Mouse (Mus musculus) adrenal gland, postnatal 36 days (tissue): Measurements from ENCODE around the gene Vangl1. TPM values are rescaled to one million over a fixed set of nuclear protein-coding genes. Genes with fewer than 3 reads are reported as not detected.
A peak's percentile ranks its signal among the peaks of the same experiment; 100 is the strongest.

Experiments used
- DNase-seq, 2 experiments: peaks; one replicate each; pipeline ENCODE4 v3.0.0; 2021; ENCODE audit warnings: mixed read lengths in 1 of 2
- total RNA-seq, 2 experiments: library from RNA; stranded (reverse); gene quantifications; 2 replicates each; pipeline ENCODE4 v1.2.3; 2021

Vangl1 gene
- total RNA-seq, 2 experiments from 2014 or later, result 30.4 to 33.9 TPM

DNA sequence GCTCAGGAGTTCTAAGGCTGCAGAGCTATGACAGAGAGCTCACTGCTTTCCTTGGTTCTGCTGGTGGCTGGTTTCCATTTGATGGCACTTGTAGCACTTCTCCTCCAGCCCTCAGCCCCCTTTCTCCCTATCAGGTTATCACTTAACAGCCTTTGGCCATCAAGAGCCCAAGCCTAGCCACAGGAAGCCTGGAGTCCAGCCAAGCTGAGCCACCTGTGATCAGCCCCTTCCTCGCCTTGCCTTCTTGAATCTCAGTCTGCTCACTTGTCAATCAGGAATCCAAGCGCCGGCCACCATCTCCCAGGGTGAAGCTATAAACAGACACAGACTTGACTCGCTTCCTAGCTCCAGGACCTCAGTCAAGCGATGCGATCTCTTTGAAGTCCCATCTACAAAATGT, 6.0 kb downstream of the Vangl1 start:
- no peak for DNase-seq

DNA sequence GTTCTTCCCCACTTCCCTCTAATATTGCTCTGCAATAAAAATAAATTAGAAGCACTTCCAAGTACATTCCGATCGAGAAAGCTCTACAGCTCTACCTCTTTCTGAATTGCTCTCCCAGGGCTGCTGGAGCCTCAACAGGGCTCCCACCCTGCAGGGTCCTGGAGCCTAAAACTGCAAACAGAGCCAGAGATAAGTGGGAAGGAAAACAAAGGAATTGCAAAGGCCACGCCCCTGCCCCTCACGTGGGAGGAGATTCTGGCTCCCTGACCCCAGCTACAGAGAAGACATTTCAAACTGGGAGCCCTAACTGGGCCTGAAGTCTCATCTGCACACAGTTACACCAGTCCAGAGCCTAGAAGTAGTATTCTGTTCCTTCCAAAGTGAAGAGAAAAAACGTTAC, 6.7 kb downstream of the Vangl1 start:
- peak in 1 of 2 experiments; percentile 14 for DNase-seq

DNA sequence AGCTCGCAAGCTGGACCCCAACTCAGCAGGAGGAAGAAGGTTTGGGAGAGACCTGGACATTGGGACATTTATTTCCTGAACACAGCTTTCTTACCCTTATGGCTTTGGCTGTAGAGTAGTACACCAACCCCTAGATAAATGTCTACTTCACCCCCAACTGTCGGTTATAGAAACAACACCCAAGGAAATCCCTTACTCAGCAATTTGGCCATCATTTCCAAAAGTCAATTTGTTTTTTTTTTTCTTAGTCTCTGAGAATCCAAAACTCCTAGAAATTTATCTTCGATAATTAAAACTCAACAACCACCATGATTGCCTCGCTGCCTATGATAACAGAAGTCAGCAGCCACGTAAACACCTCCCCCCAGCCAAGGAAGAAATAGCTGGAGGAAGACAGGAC, 7.3 kb downstream of the Vangl1 start:
- DNase-seq, result no peak

DNA sequence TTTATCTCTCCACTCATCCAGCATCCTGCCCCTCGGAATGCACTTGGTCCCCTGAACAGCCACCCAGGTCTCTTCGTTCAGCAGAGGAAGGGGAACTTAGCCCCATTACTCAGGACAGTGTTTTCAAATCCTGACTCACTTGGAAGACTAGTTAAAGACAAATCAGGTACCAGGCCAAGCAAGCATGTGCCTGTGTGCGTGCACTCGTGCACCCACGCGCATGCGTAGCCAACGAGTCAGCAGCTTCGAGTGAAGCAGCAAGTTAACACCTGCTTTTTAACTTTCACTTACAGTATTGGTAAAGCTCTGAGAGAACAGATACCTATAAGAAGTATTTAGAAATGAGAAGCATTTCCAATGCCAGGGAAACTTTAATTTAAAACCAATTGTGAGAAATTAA, 8.3 kb downstream of the Vangl1 start:
- no peak for DNase-seq

DNA sequence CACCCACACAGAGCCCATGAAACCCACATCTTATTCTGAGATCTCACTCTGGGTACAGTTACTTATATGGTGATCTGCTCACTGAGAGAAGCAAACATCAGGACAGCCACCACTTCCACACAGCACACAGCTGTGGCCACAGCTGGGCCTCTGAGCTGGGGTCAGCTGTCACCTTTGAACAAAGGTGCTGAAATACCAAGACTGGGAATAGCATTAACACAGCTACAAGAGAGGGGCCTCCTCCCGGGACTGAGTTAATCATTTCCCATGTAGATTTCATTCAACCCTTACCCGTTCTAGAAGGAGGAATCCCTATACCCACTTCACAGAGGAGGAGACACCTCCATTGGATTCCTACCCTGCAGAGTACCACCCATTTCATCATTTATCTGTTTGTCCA, 8.7 kb downstream of the Vangl1 start:
- no peak for DNase-seq

DNA sequence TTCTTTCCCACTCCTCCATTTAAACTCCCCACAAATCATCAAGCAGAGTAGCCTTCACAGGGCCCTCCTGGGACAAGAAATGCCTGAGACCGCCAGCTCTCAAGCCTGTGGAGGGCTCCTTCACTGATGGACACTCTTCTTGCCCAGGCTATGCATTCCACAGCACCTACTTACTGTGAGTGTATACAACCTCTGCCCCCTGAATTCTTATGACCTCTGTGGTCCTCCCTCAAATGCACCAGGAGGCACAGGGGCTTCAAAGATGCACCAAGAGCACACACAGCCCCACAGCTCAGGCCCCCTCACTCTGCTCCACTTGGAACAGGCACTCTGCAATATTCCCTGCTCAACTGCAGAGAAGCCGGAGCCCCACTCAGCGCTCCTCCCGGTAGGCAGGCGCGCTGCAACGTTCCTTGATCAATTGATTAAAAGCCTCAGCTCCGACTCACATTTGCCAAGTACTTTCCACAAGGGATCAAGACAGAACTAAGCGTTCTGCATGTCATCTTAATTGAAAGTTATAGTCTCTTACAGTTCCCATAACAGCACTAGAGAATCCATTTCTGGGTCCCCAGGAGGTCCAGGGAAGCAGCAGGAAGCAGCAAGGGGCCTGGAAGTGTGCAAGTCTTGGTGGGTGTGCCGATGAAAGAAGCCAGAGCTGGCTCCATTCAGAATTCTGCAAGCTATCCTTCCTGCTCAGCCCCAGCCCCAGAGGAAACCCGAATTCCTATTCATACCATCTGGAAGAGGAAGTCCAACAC, 10.0 kb downstream of the Vangl1 start:
- peak in 1 of 2 experiments; percentile 20 for DNase-seq

DNA sequence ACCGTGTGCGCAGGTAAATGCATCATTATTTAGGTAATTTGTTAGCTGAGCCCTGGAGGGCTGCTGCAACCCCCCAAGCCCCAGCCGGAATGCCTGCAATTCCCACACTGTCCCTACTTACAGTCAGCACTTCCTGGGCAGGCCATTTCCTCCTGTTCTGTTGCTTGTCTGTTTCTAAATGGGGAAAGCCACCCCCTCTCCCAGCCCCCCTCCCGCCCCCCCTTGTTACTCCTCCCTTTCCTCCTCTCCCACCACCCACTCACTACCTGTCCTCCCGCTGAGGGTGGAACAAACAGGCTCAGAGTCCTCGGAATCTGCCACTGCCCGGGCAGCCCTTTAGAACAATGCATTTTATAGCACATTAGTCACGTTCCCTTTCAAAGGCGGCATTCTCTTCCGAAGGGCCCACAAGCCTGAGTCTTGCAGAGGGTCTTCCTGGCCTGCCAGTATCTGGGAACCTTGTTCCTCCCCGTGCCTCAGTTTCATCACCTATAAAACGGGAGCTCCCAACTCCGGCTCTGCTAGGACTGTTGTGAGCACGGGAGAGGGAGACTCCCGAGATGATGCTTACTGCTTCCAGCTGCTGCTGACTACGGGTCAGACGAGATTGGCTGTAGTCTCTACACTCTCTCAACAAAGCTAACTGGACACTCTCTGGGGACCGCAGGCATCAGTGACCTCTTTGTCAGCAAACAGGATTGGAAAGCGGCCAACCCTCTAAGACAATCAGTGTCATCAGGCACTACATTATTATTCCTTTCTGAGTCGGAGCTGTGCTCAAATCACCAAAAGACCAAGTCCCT, 10.8 kb downstream of the Vangl1 start:
- peak in 1 of 2 experiments; percentile 36 for DNase-seq

DNA sequence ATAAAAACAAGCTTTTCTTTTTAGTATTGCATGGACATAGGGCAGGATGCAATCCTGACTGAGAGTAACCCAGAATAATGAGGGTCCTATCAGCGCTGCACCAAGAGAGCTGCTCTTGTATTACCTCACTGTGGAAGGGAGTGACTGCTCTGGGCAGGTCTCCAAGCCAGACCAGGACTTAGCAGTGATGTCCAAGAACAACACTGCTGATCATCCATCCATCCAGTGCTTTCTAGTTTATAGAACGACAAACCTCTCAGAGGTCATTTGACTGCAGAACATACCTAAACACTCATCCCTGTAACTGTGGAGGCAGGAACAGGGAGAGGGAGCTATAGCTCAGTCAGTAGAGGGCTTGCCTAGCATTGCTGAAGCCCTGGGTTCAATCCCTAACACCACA, 11.9 kb downstream of the Vangl1 start:
- peak in 1 of 2 experiments; percentile 38 for DNase-seq

DNA sequence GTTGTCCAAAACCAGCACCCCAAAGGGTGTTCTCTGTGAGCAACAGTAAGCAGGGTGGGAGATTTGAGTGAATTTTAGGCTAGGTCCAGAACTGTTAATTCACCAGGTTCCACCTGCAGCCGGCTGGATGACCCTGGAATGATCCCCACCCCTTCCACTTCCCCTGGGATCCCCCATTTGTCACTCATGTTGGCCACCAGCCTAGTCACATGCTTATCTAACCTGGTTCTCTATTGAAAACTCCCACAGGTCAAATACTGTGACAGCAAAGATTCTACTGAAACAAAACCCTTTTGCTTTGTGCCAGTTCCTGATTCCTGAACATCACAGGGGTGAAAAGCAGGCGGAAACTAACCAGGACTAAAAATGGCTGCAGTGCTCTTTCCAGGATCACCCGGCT, 12.9 kb downstream of the Vangl1 start:
- peak in 1 of 2 experiments; percentile 35 for DNase-seq

DNA sequence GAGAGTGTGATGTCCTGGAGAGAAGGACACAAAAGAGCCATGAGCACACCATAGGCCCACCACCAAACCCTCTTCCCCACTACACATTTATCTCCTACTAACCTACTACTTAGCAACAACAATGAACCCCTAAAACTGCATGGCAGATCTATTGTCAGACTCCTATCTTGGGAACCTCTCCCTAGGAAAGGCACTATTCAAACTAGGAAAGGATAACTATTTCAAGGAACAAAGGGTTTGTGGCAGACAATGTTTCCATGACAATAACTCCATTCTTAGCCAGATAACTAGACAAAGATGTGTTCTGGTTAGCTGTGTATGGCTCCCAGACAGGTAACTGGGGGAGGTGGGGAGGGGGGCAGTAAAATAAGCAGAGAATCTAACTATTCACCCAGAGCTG, 13.9 kb downstream of the Vangl1 start:
- no peak for DNase-seq

DNA sequence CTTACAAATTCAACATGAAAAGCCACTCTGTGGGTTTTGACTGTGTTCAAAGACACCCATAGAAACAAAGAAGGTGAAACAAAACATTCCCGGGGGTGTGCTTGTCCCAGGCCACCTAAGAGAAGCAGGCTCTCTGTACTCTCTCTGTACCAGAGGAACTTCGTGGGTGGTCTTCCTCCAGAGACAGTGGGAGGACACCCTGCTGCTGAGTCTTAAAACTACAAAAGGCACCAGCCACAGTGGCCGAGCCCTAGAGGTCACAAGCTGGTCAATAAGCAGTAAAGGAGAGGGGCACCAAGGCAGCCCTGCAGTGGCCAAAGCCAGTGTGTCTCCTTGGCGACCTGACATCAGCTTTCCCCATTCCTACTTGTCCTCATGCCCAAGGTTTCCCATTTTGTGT, 14.5 kb downstream of the Vangl1 start:
- no peak for DNase-seq

DNA sequence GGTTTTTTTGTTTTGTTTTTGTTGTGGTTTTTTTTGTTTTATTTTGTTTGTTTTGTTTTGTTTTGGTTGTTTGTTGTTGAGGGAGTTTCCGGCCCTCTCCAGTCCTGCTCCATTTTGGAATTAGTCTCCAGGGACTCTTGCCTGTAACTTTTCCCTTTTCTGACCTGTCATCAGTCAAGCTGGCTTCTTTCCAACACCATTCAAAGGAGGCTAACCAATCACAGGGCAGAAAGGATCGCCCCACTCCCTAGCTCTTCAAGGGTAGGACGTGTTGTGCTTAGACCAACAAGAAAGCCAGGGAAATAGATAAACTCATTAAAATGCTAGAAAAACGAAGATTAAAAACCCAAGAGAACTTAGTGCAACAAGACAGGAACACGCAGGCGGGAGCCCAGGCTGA, 15.5 kb downstream of the Vangl1 start:
- no peak for DNase-seq

DNA sequence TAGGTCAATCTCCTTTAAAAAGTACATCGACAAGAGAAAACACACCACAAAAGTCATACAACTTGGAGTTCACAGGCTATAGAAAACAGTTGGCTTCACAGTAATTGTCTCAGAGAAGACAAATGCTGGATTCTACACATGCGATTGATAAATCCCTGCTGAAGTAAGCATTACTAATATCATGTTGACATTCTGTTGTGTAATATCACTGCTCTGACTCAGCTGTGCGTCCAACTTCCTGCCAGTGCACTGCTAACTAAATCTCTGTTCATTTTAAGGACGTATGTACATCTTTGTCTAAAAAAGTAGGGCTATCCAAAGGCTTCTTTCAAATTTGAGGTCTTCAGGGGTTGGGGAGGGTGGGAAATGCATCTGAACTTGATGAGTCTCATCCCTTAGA, 17.1 kb downstream of the Vangl1 start:
- DNase-seq, result no peak

DNA sequence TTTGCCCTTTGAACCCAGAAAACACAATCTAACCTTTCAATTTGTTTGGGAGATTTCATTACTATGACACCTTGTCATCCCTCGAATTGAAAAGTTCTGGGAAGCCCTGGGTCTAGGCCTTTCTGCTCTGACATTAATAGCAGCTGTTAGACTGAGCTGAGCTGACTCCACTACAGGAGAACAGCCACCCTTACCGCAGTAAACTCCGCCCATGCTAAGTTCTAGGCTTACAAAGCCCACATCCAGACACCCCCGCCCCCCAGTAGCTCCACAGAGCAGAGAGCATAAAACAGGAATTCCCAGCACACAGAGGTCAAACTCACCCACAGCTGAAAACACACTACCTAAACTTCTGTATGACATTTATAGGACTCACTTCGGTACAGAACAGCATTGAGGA, 19.8 kb downstream of the Vangl1 start:
- DNase-seq, result no peak

DNA sequence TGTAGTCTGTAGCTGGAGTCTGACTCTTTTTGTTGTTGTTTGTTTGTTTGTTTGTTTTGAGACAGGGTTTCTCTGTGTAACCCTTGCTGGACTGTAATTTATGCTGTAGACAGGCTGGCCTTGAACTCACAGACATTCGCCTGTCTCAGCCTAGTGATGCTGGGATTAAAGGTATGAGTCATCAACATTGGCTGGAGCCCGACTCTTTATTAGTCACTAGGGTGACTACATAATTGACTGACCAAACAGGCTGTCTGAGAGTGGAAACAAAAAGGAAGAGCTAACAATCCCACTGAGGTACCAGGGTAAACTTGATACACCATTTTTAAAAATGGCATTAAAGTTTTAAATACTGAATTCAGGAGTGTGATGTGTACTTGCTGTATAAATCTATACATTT, 21.9 kb downstream of the Vangl1 start:
- DNase-seq, result no peak

DNA sequence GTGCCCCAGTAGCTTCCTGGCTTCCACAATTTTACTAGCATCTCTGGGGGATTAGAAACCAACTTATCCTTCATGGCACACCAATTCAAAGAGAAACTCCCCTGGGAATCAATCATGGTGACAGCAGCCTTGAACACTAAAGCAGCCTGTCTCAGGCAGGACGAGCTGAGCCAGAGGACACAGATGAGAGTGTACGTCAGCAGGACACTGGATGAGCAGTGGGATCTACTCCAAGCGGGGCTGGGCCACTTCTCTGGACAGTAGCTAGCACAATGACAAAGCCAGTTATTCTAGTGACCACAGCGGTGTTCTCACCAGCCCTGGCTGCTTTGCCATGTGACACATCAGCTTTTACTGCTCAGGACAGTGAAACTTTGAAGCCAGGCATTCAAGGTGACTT, 23.3 kb downstream of the Vangl1 start:
- DNase-seq, result peak; percentile 79 to 81

DNA sequence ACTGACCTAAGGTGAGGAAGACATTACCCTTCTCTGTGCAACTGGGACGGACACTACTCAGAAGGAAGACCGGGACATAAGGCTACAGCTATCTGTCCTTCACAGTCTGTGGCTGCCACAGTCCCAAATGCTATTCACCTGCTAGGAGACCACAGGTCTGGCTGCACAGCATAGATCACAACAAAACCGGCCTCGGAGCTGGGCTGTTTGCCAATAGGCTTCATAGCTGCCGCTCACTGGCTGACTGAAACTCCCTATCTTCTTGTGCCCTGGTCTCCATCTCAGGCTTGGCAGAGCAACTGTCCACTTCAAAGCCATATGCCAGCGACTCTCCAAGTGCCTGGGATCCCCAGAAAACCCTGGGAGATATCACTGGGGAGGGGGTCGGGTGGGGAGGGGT, 23.7 kb downstream of the Vangl1 start:
- DNase-seq, result peak; percentile 78 to 79

DNA sequence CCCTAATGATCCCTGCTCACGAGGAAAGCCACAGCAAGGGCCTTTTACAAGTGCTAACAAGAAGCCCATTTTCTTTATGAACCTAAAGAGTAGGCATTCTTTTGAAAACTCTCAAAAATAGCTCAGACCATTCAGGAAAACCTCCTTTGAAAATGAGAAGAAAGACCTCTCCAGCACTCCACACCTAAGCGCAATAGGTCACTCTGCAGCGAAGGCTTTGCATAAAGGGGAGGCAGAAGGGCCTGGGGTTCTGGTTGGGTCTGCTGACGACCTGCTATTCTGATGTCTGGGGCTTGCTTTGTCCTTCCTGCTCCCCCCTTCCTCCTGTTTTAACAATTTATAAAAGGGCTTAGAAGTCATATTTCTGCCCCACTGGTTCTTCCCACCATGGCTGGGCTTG, 24.6 kb downstream of the Vangl1 start:
- DNase-seq, result no peak

DNA sequence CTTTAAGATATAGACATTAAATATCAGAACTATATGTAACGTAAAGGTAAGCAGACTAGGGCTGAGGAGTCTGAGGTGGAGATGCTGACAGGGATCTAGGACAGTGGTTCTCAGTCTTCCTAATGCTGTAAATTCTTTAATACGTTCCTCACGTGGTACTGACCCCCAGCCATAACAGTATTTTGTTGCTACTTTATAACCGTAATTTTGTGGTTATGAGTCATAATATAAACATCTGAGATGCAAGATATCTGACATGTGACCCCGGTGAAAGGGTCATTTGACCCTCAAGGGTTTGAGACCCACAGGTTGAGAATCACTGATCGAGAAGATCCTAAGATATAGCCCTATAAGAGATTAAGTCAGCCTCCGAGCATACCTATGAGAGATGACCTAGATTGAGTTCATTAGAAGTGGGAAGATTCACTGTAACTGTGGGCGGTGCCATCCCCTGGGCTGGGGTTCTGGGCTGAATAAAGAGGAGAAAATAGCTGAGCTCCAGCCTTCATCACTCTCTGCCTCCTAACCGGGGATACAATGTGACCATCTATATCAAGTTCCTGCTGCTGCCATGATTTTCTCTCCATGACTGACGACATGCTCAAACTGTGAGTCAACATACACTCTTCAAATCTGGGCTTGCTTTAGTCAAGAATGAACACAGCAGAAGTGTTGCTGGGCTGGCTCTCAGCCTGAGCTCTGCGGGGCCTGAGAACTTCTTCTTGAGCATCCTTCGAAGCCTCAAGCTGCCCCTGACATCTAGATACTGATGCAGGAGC, 26.5 kb downstream of the Vangl1 start:
- no peak for DNase-seq

DNA sequence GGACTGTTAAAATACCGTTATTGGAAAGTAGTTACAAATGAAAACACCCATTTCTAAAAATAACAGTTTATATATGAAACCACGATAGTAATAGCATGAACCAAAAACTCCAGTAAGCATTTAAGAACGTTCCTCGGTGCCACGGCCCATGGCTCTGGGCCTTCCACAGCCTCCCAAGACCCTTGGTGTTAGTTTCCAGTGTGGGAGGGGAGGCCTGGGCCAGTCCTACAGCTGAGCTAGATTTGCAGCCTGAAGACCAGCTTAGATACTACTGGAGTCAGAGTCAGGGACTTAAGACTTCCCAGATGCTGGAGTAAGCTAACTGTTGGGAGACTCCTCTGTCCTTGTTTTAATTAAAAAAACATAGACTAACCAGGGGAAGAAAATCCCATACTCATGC, 28.4 kb downstream of the Vangl1 start:
- DNase-seq, result no peak

DNA sequence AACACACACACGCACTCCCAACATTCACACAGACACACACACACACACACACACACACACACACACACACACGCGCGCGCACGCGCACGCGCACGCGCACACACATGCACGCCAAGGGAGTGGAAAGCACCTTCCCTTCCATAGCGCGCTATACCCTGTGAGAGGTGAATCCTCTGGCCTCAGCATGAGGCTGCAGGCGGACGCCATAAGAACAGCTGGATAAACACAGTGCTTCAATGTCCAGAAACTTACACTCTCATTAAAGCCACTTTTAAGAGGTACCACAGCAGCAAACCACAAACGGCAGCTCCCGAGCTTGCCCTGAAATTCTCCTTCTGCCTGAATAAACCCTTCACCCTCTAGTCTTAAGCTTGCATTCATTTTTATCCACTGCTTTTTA, 28.8 kb downstream of the Vangl1 start:
- DNase-seq, result no peak

DNA sequence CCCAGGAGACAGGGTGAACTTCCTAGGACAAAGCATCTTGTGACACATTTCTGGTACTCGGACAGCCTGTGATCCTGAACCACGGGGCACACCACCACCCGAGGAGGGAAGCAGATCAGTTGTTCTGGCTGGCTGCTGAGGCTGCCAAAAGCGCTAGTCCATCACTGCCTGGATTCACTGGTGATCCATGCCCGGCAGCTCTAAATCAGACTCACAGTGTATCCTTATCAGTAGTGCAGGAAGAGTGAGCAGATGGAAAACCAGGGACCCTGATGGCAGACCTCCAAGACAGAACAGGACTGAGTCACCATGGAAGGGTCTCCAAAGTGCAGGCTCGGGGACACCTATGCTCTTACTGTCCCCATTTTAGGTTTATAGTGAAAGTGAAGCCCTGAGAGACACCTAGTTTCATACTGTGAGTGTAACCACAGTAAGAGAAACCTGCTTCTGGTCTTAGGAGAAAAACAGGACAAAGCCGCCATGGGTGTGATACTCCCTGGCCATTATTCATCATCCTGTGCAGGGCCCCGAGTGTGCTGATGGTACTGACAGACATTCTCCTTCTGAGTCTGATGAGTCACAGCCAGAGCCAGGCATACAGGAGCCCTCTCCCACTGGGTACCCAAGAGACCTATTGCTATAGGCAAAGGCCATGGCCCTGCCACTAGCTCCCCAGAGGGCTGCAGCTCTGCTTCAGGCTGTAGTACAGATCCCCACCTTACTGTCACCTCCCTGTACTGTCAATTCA, 30.2 kb downstream of the Vangl1 start:
- peak in 1 of 2 experiments; percentile 52 for DNase-seq
